Mouse (Mus musculus) spleen, adult 2 months (tissue): ENCODE measurements around the gene Bod1l.

Source experiments
- CTCF ChIP-seq: fragments of 200-500 bp; IDR thresholded peaks from 2 replicates; pipeline ENCODE4 v1.5.1; 2011; ENCODE audit warnings: mild to moderate bottlenecking, inconsistent platforms; ENCODE audit not compliant: insufficient read depth, insufficient read length, insufficient replicate concordance; ENCODE audit errors: extremely low read depth
- POLR2A ChIP-seq: fragments of 200-500 bp; IDR thresholded peaks from 2 replicates; pipeline ENCODE4 v1.6.1; 2011; ENCODE audit warnings: low read depth, low read length, inconsistent platforms

DNA sequence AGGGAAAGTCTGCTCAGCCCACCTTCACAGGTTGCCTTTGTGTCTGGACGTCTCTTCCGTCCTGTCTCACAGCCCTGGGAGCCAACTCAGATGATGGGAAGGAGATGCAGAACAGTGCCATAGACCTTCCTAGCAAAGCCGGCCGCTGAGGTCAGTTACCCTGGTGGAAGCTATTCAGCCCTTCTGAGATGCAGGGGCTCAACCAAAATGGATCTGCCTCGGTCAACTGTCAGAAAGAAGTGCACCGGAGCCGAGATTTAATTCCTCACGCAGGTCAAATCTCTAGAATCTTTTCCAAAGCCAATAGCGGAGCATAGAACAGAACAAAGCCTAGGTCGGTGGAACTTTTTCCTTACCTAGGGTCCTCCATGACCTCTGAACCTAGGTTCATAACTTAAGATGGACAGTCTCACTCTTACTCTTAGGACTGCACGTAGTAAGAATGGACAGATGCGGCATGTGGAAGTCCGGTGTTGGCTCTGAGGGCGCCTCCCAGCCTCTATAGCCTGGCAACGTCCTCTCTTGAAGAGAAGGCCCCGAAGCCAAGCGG, 89.8 kb downstream of the Bod1l start:
- TF ChIP-seq POLR2A (no peak), CTCF (no peak)
